Mouse (Mus musculus) hindbrain, postnatal 0 days (tissue): ENCODE data around the gene Noct. TPM values are rescaled to one million over a fixed set of nuclear protein-coding genes. Genes with fewer than 3 reads are reported as not detected.

Source experiments
- ATAC-seq: fragments of 200-750 bp; cut with Nextera tagmentation; 2 replicates; pipeline ENCODE4 v1.8.0; 2017; ENCODE audit warnings: mild to moderate bottlenecking, moderate TSS enrichment, moderate library complexity
- DNase-seq: peaks from one replicate; pipeline ENCODE4 v3.0.0-alpha.2; 2015; ENCODE audit warnings: low spot score
- H3K27ac ChIP-seq: fragments of 300-500 bp; sonication (generic); 2 replicates; pipeline ENCODE4 v1.5.1; 2014; ENCODE audit warnings: mild to moderate bottlenecking
- H3K27me3 ChIP-seq: fragments of 300-500 bp; sonication (generic); 2 replicates; pipeline ENCODE4 v1.6.1; 2014; ENCODE audit warnings: low read length, mixed read lengths; ENCODE audit not compliant: insufficient read depth
- H3K36me3 ChIP-seq: fragments of 300-500 bp; sonication (generic); 2 replicates; pipeline ENCODE4 v1.6.1; 2014; ENCODE audit warnings: low read length, mixed read lengths; ENCODE audit not compliant: insufficient read depth
- H3K4me1 ChIP-seq: fragments of 300-500 bp; sonication (generic); 2 replicates; pipeline ENCODE4 v1.6.1; 2014; ENCODE audit warnings: antibody characterized with exemption, low read length, mixed read lengths; ENCODE audit not compliant: insufficient read depth
- H3K4me2 ChIP-seq: fragments of 300-500 bp; sonication (generic); 2 replicates; pipeline ENCODE4 v1.6.1; 2014; ENCODE audit warnings: low read depth, mild to moderate bottlenecking, low read length, moderate library complexity, mixed read lengths
- H3K4me3 ChIP-seq: fragments of 300-500 bp; sonication (generic); 2 replicates; pipeline ENCODE4 v1.5.1; 2014; ENCODE audit warnings: low read length
- H3K9ac ChIP-seq: fragments of 300-500 bp; sonication (generic); replicated peaks from 2 replicates; pipeline ENCODE4 v1.6.1; 2014; ENCODE audit warnings: mild to moderate bottlenecking, low read length, moderate library complexity, mixed read lengths
- H3K9me3 ChIP-seq: fragments of 300-500 bp; sonication (generic); 2 replicates; pipeline ENCODE4 v1.6.1; 2016; ENCODE audit warnings: low read length, mixed read lengths
- CTCF ChIP-seq: IDR thresholded peaks from 2 replicates; pipeline ENCODE4 v1.5.1; 2016; ENCODE audit warnings: antibody characterized with exemption, control low read depth, low read depth
- WGBS: fragments of 180-500 bp; shearing (Covaris S2); extraction: QIAGEN DNeasy Blood & Tissue Kit; methylation state at CpG from one replicate; pipeline ENCODE4 v1.1.7; 2014; 5-methylcytosine and 5-hydroxymethylcytosine counted together
- polyA plus RNA-seq: library from polyadenylated mRNA; unstranded; fragments of >200 nt; fragmentation: Nextera tagmentation; extraction: Ambion mirVana; gene quantifications from 2 replicates; pipeline ENCODE4 v1.2.1, GENCODE M21; 2015
- total RNA-seq: library from RNA; depleted of rRNA; stranded (reverse); fragments of >200 nt; gene quantifications from 2 replicates; pipeline ENCODE4 v1.2.3, GENCODE M21; 2014

Noct gene
- total and polyA plus RNA-seq, 2 experiments from 2014 or later, result 31.6 to 40.8 TPM

- 46% methylated on average over 1 of the region's 1 CpGs for WGBS
- TF ChIP-seq CTCF, result no peak; the same call in 1 of the 2 replicates
- Histone ChIP-seq H3K27me3 (no peaks in the 10 kb centered on the region), H3K27ac (no peak overlapping the region), H3K36me3 (no peaks in the 10 kb centered on the region), H3K4me3 (no peak overlapping the region), H3K9ac (no peak overlapping the region), H3K4me2 (no peak overlapping the region), H3K9me3 (no peaks in the 10 kb centered on the region), H3K4me1 (0 out of 2 replicates have a peak, but pooled peaks cover 2% of the 10 kb centered on the region)
- DNase-seq (no peak), ATAC-seq (no peak)
These were observed 26.0 kb upstream of the Noct start for GRCm38 (mm10) chr3:51198291-51198690.

DNA sequence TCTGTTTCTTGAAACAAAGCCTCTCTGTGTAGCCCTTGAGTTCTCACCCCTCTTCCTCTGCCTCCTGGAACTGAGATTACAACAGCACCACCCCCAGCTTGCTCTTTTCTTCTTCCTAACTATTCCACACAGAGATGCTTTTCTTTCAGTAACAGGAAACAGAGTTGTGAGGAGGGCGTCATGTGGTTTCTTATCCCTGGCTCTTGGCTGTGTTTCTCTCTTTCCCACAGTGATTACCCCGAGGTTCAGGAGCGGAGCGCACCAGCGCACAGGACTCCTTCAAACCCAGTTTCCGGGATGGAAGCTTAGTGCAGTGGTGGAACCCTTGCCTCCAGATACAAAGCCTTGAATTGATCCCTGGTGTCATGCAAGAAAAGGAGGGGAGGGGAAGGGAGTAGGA, 25.1 kb upstream of the Noct start:
- no peak overlapping the region for H3K27ac ChIP-seq

GRCm38 (mm10) chr3:51200311-51200710, 23.9 kb upstream of the Noct start:
- no peaks in the 10 kb centered on the region for H3K27me3 ChIP-seq
- no peak for TF ChIP-seq CTCF
- H3K4me1 ChIP-seq, result no peaks in the 10 kb centered on the region
- H3K36me3 ChIP-seq, result no peaks in the 10 kb centered on the region
- WGBS, result 79% methylated on average over 4 of the region's 4 CpGs
- H3K27ac ChIP-seq, result no peak overlapping the region
- H3K4me3 ChIP-seq, result no peak overlapping the region
- no peak for ATAC-seq
- DNase-seq, result no peak
- H3K9ac ChIP-seq, result no peak overlapping the region
- no peak overlapping the region for H3K4me2 ChIP-seq
- H3K9me3 ChIP-seq, result no peaks in the 10 kb centered on the region

More for the DNA sequence above, 25.1 kb upstream of the Noct start:
- H3K4me3 ChIP-seq, result no peak overlapping the region
- H3K4me1 ChIP-seq, result 0 out of 2 replicates have a peak, but pooled peaks cover 2% of the 10 kb centered on the region
- ATAC-seq, result no peak
- 77% methylated on average over 6 of the region's 6 CpGs for WGBS
- H3K36me3 ChIP-seq, result no peaks in the 10 kb centered on the region
- no peak for DNase-seq
- TF ChIP-seq CTCF, result no peak
- H3K27me3 ChIP-seq, result no peaks in the 10 kb centered on the region
- H3K9me3 ChIP-seq, result no peaks in the 10 kb centered on the region
- no peak overlapping the region for H3K4me2 ChIP-seq
- H3K9ac ChIP-seq, result no peak overlapping the region

GRCm38 (mm10) chr3:51200894-51201293, 23.4 kb upstream of the Noct start:
- H3K9me3 ChIP-seq, result no peaks in the 10 kb centered on the region

GRCm38 (mm10) chr3:51201986-51202385, 22.3 kb upstream of the Noct start:
- no peak for TF ChIP-seq CTCF
- H3K36me3 ChIP-seq, result no peaks in the 10 kb centered on the region
- DNase-seq (no peak), ATAC-seq (no peak)
- WGBS, result 84% methylated on average over 9 of the region's 9 CpGs
- no peak overlapping the region for H3K9ac ChIP-seq
- H3K27me3 ChIP-seq, result no peaks in the 10 kb centered on the region
- no peak overlapping the region for H3K27ac ChIP-seq
- H3K9me3 ChIP-seq, result no peaks in the 10 kb centered on the region
- no peak overlapping the region for H3K4me3 ChIP-seq
- H3K4me1 ChIP-seq, result no peaks in the 10 kb centered on the region
- H3K4me2 ChIP-seq, result no peak overlapping the region

More at GRCm38 (mm10) chr3:51200894-51201293, 23.4 kb upstream of the Noct start:
- Histone ChIP-seq H3K9ac (no peak overlapping the region), H3K36me3 (no peaks in the 10 kb centered on the region), H3K27ac (no peak overlapping the region), H3K4me1 (no peaks in the 10 kb centered on the region), H3K27me3 (no peaks in the 10 kb centered on the region), H3K4me2 (no peak overlapping the region), H3K4me3 (no peak overlapping the region)
- TF ChIP-seq CTCF, result no peak
- ATAC-seq, result no peak
- DNase-seq, result no peak
- 85% methylated on average over 7 of the region's 7 CpGs for WGBS

- H3K36me3 ChIP-seq, result no peaks in the 10 kb centered on the region
- no peak overlapping the region for H3K9ac ChIP-seq
- no peak overlapping the region for H3K27ac ChIP-seq
- no peak overlapping the region for H3K4me3 ChIP-seq
- no peak for TF ChIP-seq CTCF
- no peak overlapping the region for H3K4me2 ChIP-seq
- 88% methylated on average over 8 of the region's 8 CpGs for WGBS
- ATAC-seq (no peak), DNase-seq (no peak)
- H3K9me3 ChIP-seq, result no peaks in the 10 kb centered on the region
- H3K4me1 ChIP-seq, result no peaks in the 10 kb centered on the region
- no peaks in the 10 kb centered on the region for H3K27me3 ChIP-seq
These were observed 21.7 kb upstream of the Noct start for GRCm38 (mm10) chr3:51202491-51202987.

GRCm38 (mm10) chr3:51203906-51204305, 20.3 kb upstream of the Noct start:
- Histone ChIP-seq H3K9me3 (no peaks in the 10 kb centered on the region), H3K9ac (no peak overlapping the region), H3K27ac (no peak overlapping the region), H3K36me3 (no peaks in the 10 kb centered on the region), H3K4me1 (no peaks in the 10 kb centered on the region), H3K4me2 (no peak overlapping the region), H3K27me3 (no peaks in the 10 kb centered on the region), H3K4me3 (no peak overlapping the region)
- ATAC-seq (no peak), DNase-seq (no peak)
- TF ChIP-seq CTCF, result no peak
- WGBS, result 86% methylated on average over 6 of the region's 6 CpGs
